Mouse (Mus musculus): ENCODE measurements at regions not wholly inside any gene's neighbourhood (a gene's known extent, or its start where the extent isn't known, plus 50 kb on each side); places are given as distances from the start of the nearest gene placed in this dataset.

DNA sequence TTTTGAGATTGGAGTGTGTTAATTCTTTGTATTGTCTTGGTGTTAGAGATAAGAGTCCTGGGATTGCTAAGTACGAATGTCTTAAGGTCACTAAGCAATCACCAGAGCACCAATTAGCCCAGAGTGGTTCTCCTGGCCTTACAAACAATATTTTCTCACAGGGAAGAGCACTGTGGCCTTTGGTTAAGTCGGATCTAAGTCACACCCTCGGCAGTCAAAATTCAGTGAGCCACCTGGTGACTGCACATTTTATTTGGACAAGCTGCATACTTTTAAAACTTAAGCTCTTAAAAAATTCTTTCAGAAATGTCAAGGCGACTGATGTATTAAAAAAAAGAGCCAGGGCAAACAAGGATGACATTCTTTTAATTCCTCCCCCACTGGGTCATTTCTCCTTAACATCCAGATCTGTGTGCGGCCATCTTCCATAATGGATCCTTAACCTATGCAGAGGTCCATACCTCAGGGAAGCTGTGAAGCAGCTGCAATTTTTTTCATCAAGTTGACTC lies 60.9 kb upstream of the Foxa2 start:
- no peak overlapping the region for H3K4me3 ChIP-seq
- no peak overlapping the region for H3K27ac ChIP-seq
- no peak for TF ChIP-seq CTCF (conservative IDR thresholded peaks at IDR 0.05)
- DNase-seq (ENCODE audit: low spot score in 2 of 2) = no peak

DNA sequence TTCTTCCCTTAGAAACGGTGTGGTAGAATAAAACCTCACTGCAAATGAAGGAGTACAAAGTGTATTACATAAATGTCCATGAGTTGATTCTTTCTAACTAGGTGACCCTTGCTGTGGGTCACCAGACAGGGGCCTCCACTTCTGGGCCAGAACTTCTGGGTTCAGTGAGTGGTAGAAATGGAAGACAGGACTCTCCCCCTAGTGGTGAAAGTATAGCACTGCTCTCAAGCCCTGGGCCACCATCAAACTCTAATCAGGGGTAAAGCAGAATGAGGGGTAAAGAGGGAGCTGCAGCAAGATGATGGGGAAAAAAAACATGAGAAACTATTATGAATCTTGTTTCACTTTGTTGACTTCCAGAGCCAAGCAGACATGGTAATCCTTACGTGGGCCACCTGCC lies 63.4 kb upstream of the Foxa2 start:
- no peak overlapping the region for H3K27ac ChIP-seq
- H3K4me3 ChIP-seq = no peak overlapping the region
- TF ChIP-seq CTCF (conservative IDR thresholded peaks at IDR 0.05) = peak; percentile 84
- no peak for DNase-seq (ENCODE audit: low spot score in 2 of 2)

DNA sequence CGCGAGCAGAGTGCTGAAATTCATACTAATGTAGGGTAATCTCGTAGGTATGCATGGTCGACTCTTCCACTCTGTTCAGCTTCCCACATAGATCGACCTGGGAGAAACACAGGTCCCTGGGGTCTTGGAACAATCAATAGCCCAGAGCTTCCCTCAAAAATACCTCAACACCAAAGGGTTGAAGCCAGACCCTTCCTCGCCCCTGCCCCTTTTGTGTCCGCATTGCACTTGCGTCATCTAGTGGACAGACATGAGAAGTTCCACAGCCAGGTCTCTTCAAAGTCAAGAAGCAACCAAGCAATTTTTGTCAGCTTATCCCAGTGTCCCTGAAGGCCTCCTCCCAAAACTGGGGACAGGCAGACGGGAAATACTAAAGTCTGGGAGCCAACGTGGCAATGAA lies 65.1 kb upstream of the Foxa2 start:
- Histone ChIP-seq H3K27ac (no peak overlapping the region), H3K4me3 (no peak overlapping the region; the same call in 1 of the 2 replicates)
- peak; percentile 19 to 31 for DNase-seq (ENCODE audit: low spot score in 2 of 2)
- peak; percentile 90 for TF ChIP-seq CTCF (conservative IDR thresholded peaks at IDR 0.05)

DNA sequence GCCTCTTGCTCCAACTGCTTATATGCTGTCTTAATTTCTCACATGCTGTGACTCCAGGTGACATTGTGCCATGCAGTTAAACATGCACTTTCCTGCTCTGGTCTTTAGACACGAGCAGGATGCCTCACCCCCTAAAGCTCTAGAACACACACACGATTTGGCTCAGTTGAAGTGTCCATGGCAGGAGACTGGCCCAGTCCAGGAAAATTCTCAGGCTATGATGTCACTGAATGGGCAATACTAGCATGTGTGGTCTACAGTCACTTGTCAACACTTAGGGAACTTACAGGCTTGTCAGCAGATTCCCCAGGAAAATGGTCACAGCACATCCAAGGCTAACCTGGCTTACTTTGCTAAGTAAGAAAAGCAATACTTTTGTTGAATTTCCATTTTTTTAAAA lies 66.4 kb upstream of the Foxa2 start:
- no peak for DNase-seq (ENCODE audit: low spot score in 2 of 2)
- Histone ChIP-seq H3K27ac (no peak overlapping the region), H3K4me3 (no peak overlapping the region)
- TF ChIP-seq CTCF (conservative IDR thresholded peaks at IDR 0.05) = no peak

DNA sequence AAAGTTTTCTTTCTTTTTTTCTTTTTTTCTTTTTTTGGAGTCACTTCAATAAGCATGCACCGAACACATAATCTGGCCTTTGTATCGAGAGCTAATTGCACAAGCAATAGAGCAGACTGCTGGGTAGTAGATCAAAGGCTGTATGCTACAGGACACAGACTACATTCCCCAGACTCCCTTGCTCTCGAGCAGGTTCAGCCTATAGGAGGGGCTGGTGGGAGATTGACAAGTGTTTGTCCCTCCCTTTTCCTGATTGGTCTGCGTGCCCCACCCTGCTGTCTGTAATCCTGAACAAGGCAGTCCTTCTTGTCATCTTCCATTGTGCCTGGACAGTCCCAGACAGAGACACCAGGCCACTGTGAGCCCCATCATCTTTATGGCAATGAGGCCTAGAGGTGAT lies 67.8 kb upstream of the Foxa2 start:
- no peak for DNase-seq (ENCODE audit: low spot score in 2 of 2)
- H3K27ac ChIP-seq = no peak overlapping the region
- no peak overlapping the region for H3K4me3 ChIP-seq
- TF ChIP-seq CTCF (conservative IDR thresholded peaks at IDR 0.05) = no peak

DNA sequence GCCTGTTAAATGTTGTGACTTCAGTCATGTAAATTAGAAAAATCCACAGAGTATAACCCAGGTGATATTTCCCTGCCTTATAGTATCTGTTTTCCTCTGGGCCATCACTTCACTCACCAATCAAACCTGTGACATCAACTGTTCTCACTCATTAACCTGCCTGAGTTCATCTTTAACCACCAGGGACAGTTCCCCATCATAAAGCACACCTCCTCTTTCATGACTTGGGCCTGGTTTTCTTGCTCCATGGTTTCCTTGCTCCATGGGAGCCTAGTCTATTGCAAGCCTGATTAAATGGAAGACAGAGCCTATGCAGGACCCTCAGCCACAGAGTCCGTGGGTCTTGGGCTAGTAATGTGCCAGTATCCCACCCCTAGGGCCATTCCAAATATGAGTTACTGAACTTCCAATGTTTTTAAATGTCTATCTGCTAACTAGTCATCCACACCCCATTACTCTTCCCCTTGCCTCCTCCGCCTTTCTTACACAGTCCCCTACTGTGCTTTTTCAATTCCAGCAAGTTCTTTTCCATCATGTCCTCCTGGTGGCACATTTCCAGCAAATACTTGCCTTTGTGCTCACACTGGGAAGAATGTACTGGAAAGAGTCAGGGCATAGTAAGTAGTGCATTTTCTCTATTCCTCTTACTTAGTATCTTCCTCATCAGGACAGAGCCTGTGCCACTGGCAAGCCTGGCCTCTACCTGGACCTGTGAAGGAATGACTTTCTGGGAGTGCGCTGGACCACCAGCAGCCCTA lies 69.4 kb upstream of the Foxa2 start:
- no peak overlapping the region for H3K4me3 ChIP-seq

DNA sequence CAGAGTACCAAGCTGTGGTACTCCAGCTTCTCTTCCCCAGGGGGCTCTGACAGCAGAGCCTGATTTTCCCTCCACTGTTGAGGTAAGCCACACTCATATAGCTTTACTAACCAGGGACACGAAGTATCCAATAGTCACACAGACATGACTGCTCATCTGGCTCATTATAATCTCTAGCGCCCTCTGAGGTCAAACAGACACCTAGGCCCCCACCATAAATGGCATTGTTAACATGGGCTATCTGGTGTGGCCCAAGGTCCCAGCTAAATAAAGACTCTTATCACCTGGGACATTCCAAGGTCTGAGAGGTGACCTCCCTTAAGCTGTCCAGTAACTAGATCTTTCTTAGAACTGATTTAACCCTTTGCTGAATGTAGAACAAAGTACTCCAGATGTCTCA lies 70.7 kb upstream of the Foxa2 start:
- TF ChIP-seq CTCF (conservative IDR thresholded peaks at IDR 0.05) = no peak
- no peak overlapping the region for H3K27ac ChIP-seq
- DNase-seq (ENCODE audit: low spot score in 2 of 2) = no peak
- H3K4me3 ChIP-seq = no peak overlapping the region

More for the DNA sequence above, 69.4 kb upstream of the Foxa2 start:
- no peak for DNase-seq (ENCODE audit: low spot score in 2 of 2)
- no peak overlapping the region for H3K27ac ChIP-seq
- TF ChIP-seq CTCF (conservative IDR thresholded peaks at IDR 0.05) = no peak

DNA sequence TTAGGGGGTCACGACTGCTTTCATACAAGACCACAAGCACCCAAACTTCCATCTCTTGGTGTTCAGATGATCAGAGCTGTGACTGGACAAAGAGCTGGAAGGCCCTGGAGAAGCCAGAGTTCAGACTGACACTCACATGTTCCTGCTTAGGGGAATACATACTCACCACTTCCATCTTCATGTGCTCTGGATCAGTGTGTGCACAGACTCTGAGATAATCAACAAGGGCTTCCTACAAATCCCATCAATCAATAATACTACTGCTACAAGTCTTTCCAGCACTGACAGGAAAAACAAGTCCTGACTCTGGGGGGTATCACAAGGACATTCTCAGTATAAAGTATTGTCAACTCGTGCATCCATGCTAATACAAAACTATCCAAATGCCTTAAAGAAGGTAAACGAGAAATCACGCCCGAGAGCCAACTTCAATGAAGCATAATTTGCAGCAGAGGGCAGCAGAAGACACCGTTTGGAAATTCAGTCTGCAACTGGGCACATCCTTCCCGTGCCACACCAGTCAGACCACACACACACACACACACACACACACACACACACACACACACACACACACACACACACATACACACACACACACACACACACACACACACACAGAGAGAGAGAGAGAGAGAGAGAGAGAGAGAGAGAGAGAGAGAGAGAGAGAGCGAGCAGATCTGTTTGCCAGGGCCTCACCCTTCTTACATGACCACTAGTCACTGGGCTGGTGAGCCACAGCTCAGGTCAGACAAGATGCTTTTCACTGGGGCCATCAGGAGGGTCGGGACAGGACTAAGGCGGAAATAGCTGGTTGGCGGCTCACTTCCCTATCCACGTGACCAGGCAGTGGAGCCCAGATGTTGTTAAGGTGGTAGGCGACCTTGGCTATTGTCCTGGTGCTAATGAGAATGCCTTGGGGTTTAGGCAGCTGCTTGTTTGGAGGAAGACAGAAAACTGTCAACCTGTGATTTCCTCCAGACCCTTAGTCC lies 75.4 kb upstream of the Foxa2 start:
- Histone ChIP-seq H3K27ac (no peak overlapping the region), H3K4me3 (no peak overlapping the region)
- peak; percentile 46 to 62 for DNase-seq (ENCODE audit: low spot score in 2 of 2)
- TF ChIP-seq CTCF (conservative IDR thresholded peaks at IDR 0.05) = peak; percentile 73

DNA sequence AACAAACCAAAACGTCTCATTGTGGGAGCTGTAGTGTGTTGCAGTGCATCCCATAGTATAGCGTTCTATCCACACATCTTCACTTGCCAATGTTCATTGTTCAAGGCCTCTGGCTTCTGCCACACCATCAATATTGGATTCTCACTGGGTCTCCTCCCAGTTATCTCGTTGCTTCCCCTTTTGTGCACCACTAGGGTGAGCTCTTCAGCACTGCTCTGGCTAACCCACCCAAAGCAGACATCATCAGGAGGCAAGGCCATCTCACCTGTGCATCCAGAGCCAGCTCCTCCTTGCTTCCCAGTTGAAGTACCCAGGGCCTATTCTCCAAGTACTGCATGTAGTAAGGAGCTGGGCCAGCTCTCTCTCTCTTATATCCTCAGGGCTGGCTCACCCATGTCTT lies 77.0 kb upstream of the Foxa2 start:
- Histone ChIP-seq H3K27ac (no peak overlapping the region), H3K4me3 (no peak overlapping the region)
- no peak for DNase-seq (ENCODE audit: low spot score in 2 of 2)
- peak; percentile 70 for TF ChIP-seq CTCF (conservative IDR thresholded peaks at IDR 0.05)

DNA sequence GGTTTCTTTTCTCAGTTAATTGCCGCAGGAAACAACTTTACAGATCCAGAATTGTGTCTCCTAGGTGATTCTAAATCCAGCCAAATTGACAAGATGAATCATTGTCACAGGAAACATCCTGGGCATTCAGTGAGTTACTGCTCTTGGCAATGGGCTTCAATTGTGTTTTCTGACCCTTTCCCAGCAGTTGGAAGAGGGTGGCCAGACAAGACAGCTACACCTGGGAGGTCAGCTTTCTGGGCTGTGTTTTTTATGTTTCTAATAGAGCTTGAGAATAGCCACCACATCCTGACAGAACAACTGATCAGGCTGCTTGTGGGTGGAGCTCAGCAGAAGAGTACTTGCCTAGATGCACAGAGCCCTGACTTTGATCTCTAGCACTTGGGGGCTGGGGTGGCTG lies 87.0 kb upstream of the Foxa2 start:
- H3K27ac ChIP-seq = peak overlapping the region; percentile 29; the same call in 1 of the 2 replicates
- TF ChIP-seq CTCF (conservative IDR thresholded peaks at IDR 0.05) = no peak
- H3K4me3 ChIP-seq = no peak overlapping the region
- no peak for DNase-seq (ENCODE audit: low spot score in 2 of 2)

DNA sequence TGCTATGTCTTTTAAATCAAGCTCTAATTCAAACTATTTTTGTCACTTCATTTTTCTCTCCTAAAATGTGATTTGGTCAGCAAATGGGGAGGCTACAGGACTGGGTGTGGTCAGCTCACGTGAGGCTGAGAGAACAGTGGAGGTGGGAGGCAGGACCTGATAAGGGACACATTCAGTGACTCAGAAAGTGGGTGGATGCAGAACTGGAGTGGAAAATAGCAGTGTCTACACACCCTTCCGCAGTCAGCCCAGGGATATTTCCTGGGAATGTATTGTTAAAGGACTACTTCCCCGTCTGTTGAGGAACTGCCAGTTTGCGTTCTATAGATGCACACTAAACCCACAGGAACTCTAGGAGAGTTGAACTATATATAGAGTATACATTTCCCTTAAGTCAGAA lies 95.2 kb upstream of the Foxa2 start:
- TF ChIP-seq CTCF (conservative IDR thresholded peaks at IDR 0.05) = no peak
- no peak overlapping the region for H3K4me3 ChIP-seq
- no peak for DNase-seq (ENCODE audit: low spot score in 2 of 2)
- H3K27ac ChIP-seq = no peak overlapping the region

DNA sequence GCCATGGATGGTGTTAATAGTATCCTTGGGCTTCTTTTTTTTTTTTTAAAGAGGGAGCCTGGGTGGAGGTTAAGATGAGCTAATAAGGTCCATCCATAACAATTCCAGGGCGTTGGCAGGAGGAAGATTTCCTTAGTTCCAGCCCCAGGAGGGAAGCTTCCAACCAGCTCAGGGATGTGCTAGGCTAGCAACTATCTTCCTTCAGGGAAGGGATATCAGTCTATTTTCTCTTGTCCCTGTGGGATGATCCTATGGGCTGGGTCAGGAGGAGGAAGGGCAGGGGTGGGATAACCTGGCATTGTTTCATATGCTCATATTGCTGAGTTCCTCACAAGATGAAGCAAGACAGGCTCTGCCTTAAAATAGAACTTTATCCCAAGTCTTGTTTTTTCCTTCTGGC lies 98.0 kb upstream of the Foxa2 start:
- H3K4me3 ChIP-seq = no peak overlapping the region
- no peak for DNase-seq (ENCODE audit: low spot score in 2 of 2)
- TF ChIP-seq CTCF (conservative IDR thresholded peaks at IDR 0.05) = no peak
- H3K27ac ChIP-seq = no peak overlapping the region

DNA sequence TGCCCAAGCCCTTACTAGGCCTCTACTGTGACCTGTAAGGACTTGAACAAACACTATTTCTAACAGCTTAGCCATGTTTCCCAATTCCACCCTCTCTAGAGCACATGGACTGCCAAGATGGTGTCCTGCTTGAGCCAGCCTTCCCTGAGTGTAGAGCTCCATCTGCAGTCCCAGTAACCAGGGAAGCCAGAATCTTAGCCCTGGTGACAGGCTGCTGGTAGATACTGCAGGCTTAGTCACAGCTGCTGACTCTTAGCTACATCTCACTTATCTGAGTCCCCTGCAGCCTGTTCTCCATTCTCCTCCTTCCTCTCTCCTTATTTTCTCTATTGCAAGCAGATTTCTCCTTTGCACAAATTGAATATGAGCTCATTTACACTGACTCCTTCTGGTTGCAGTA lies 101.5 kb upstream of the Foxa2 start:
- Histone ChIP-seq H3K4me3 (no peak overlapping the region), H3K27ac (no peak overlapping the region)
- TF ChIP-seq CTCF (conservative IDR thresholded peaks at IDR 0.05) = no peak
- DNase-seq (ENCODE audit: low spot score in 2 of 2) = no peak
